7 mouse cellular contexts compared by ENCODE assay signal in genomic region chrX:134058987-134059712, GRCm38 (mm10). TPM values are rescaled to one million over a fixed set of nuclear protein-coding genes. Genes with fewer than 3 reads are reported as not detected.
DNase-seq lines count a peak whose midpoint lies in the region; ATAC-seq and TF ChIP-seq lines count a peak whose summit lies in the region.

Gene Cstf2 (plus strand): TSS chrX:134059187.

- DNase-seq in adrenal gland, postnatal 25 days = peak; percentile 92
- DNase-seq in heart, adult 18-20 months = peak; percentile 94 to 95
- peak; percentile 97 for DNase-seq in kidney, adult 2 months
- DNase-seq in spleen, adult 2 months (ENCODE audit: low read depth in 1 of 2, low spot score in 2 of 2) = peak; percentile 73 to 90

- WGBS in embryonic facial prominence, embryonic 12.5 days = 26% methylated on average over 76 of the region's 77 CpGs
- under 1% methylated on average over 73 of the region's 77 CpGs for WGBS in kidney, adult 2 months
- 23% methylated on average over 58 of the region's 77 CpGs for WGBS in limb, embryonic 12.5 days
- WGBS in midbrain, embryonic 15.5 days = 25% methylated on average over 76 of the region's 77 CpGs
- WGBS in spleen, adult 2 months = 25% methylated on average over 77 of the region's 77 CpGs

- TF ChIP-seq CTCF in kidney, adult 2 months (conservative IDR thresholded peaks at IDR 0.05; ENCODE audit: insufficient read depth, insufficient read length, low read depth, low read length) = no peak
- TF ChIP-seq CTCF in spleen, adult 2 months (IDR thresholded peaks at IDR 0.05; ENCODE audit: extremely low read depth, insufficient read depth, insufficient read length, insufficient replicate concordance) = no peak

- ATAC-seq in embryonic facial prominence, embryonic 12.5 days (ENCODE audit: insufficient number of reproducible peaks, insufficient read depth, low FRiP score, low TSS enrichment) = peak; percentile 98
- ATAC-seq in limb, embryonic 12.5 days (ENCODE audit: insufficient number of reproducible peaks, insufficient read depth, low FRiP score, low TSS enrichment, low read depth) = peak; percentile 97
- peak; percentile 99 for ATAC-seq in midbrain, embryonic 15.5 days (replicated peaks)

- H3K27ac ChIP-seq in embryonic facial prominence, embryonic 12.5 days = peak within 1 kb of the TSS; percentile 90
- H3K27ac ChIP-seq in kidney, adult 2 months (ENCODE audit: insufficient read depth, low read depth, low read length) = peak within 1 kb of the TSS; percentile 86
- H3K27ac ChIP-seq in limb, embryonic 12.5 days = peak within 1 kb of the TSS; percentile 90
- peak within 1 kb of the TSS; percentile 90 for H3K27ac ChIP-seq in midbrain, embryonic 15.5 days
- H3K27ac ChIP-seq in spleen, adult 2 months (ENCODE audit: insufficient read depth, low read length) = peak within 1 kb of the TSS; percentile 94

- peak within 1 kb of the TSS; percentile 72 for H3K9ac ChIP-seq in embryonic facial prominence, embryonic 12.5 days
- H3K9ac ChIP-seq in limb, embryonic 12.5 days (replicated peaks) = peak within 1 kb of the TSS; percentile 71
- peak within 1 kb of the TSS; percentile 69 for H3K9ac ChIP-seq in midbrain, embryonic 15.5 days

- no peaks in the 10 kb centered on the region for H3K9me3 ChIP-seq in embryonic facial prominence, embryonic 12.5 days
- H3K9me3 ChIP-seq in limb, embryonic 12.5 days = no peaks in the 10 kb centered on the region
- H3K9me3 ChIP-seq in midbrain, embryonic 15.5 days = no peaks in the 10 kb centered on the region

- H3K27me3 ChIP-seq in embryonic facial prominence, embryonic 12.5 days = no peaks in the 10 kb centered on the region
- no peaks in the 10 kb centered on the region for H3K27me3 ChIP-seq in kidney, adult 2 months (replicated peaks; ENCODE audit: control insufficient read depth, insufficient read depth, low read length)
- peaks cover 17% of the 10 kb centered on the region for H3K27me3 ChIP-seq in limb, embryonic 12.5 days
- no peaks in the 10 kb centered on the region; the same call in 1 of the 2 replicates for H3K27me3 ChIP-seq in midbrain, embryonic 15.5 days (replicated peaks)
- H3K27me3 ChIP-seq in spleen, adult 2 months (ENCODE audit: control insufficient read depth, insufficient read depth, low read length) = no peaks in the 10 kb centered on the region

- H3K4me3 ChIP-seq in embryonic facial prominence, embryonic 12.5 days = peak within 1 kb of the TSS; percentile 55
- peak within 1 kb of the TSS; percentile 95 for H3K4me3 ChIP-seq in kidney, adult 2 months (ENCODE audit: insufficient read depth, low read depth, low read length)
- peak within 1 kb of the TSS; percentile 55 for H3K4me3 ChIP-seq in limb, embryonic 12.5 days (replicated peaks)
- peak within 1 kb of the TSS; percentile 63 for H3K4me3 ChIP-seq in midbrain, embryonic 15.5 days
- peak within 1 kb of the TSS; percentile 83 for H3K4me3 ChIP-seq in spleen, adult 2 months (ENCODE audit: extremely low read depth, insufficient read depth, insufficient read length)

- TF ChIP-seq POLR2A in kidney, adult 2 months (IDR thresholded peaks at IDR 0.05; ENCODE audit: low read depth, low read length) = no peak
- no peak; the same call in 1 of the 2 replicates for TF ChIP-seq POLR2A in spleen, adult 2 months (IDR thresholded peaks at IDR 0.05; ENCODE audit: low read depth, low read length)

- H3K4me2 ChIP-seq in embryonic facial prominence, embryonic 12.5 days (replicated peaks) = peak within 1 kb of the TSS; percentile 43
- peak within 1 kb of the TSS; percentile 52 for H3K4me2 ChIP-seq in limb, embryonic 12.5 days
- peak within 1 kb of the TSS; percentile 48 for H3K4me2 ChIP-seq in midbrain, embryonic 15.5 days

- no peaks in the 10 kb centered on the region for H3K4me1 ChIP-seq in embryonic facial prominence, embryonic 12.5 days
- no peaks in the 10 kb centered on the region for H3K4me1 ChIP-seq in kidney, adult 2 months (ENCODE audit: control insufficient read depth, insufficient read depth, low read length)
- H3K4me1 ChIP-seq in limb, embryonic 12.5 days (replicated peaks) = 0 out of 2 replicates have a peak, but pooled peaks cover 3% of the 10 kb centered on the region
- H3K4me1 ChIP-seq in midbrain, embryonic 15.5 days = no peaks in the 10 kb centered on the region
- H3K4me1 ChIP-seq in spleen, adult 2 months (ENCODE audit: control insufficient read depth, insufficient read depth, insufficient read length) = no peaks in the 10 kb centered on the region

- no peaks in the 10 kb centered on the region for H3K36me3 ChIP-seq in embryonic facial prominence, embryonic 12.5 days
- peaks cover 2% of the 10 kb centered on the region; the same call in 1 of the 2 replicates for H3K36me3 ChIP-seq in kidney, adult 2 months (ENCODE audit: control insufficient read depth, insufficient read depth, low read length)
- peaks cover 16% of the 10 kb centered on the region for H3K36me3 ChIP-seq in limb, embryonic 12.5 days
- H3K36me3 ChIP-seq in midbrain, embryonic 15.5 days (replicated peaks) = no peaks in the 10 kb centered on the region
- H3K36me3 ChIP-seq in spleen, adult 2 months (ENCODE audit: control insufficient read depth, insufficient read depth, low read length) = no peaks in the 10 kb centered on the region; the same call in 1 of the 2 replicates

RNA-seq across cellular contexts. Expression of gene Cstf2, which starts in this region (rescaled TPM):
- total RNA-seq in adrenal gland, postnatal 25 days (2021) = 32.5 and 46.5 TPM in 2 replicates
- 47.8 and 51.1 TPM in 2 replicates for polyA plus RNA-seq in embryonic facial prominence, embryonic 12.5 days (2016; fragmentation: Nextera tagmentation; extraction: Ambion mirVana)
- total RNA-seq in heart, adult 18-20 months (2021) = 10 to 100 TPM; 10.7 to 11.2 TPM
- 8.6 and 9.6 TPM in 2 replicates for polyA plus RNA-seq in kidney, adult 2 months (2012; rRNA removed)
- polyA plus RNA-seq in limb, embryonic 12.5 days (2016; fragmentation: Nextera tagmentation; extraction: Ambion mirVana) = 51.8 and 54.3 TPM in 2 replicates
- polyA plus RNA-seq in midbrain, embryonic 15.5 days (2015; fragmentation: Nextera tagmentation; extraction: Ambion mirVana) = 64.5 and 70.5 TPM in 2 replicates
- 11.8 and 17.2 TPM in 2 replicates for polyA plus RNA-seq in spleen, adult 2 months (2012; rRNA removed)

Comparison
In these comparisons a context has a peak if more than half of its experiments do, and no peak if none do; other contexts are left out.
1. Peak in every context shown above with its lines: DNase-seq, ATAC-seq, H3K4me3 ChIP-seq and H3K27ac ChIP-seq.